Mouse (Mus musculus) heart, adult 9 months (tissue): Measurements from ENCODE around the gene Prr12.
"Not testable (repeated sequence)": the region's sequence is repeated elsewhere in the genome, so short reads cannot be mapped to it uniquely, and the experiment has no call there.

Source experiments
- DNase-seq, 2 experiments: peaks; one replicate each; pipeline ENCODE4 v3.0.0; 2022; ENCODE audit warnings: low spot score in 2 of 2

Gene Prr12

GRCm38 (mm10) chr7:45024281-45025248 is 28.1 kb downstream of the Prr12 start:
- DNase-seq = no peak

GRCm38 (mm10) chr7:45023711-45024110 is 29.0 kb downstream of the Prr12 start:
- not testable (repeated sequence) for DNase-seq

GRCm38 (mm10) chr7:45020225-45020624 is 32.5 kb downstream of the Prr12 start:
- DNase-seq = no peak

GRCm38 (mm10) chr7:45019031-45019571 is 33.6 kb downstream of the Prr12 start:
- peak; percentile 92 for DNase-seq

- DNase-seq = peak; percentile 99
Observed at GRCm38 (mm10) chr7:45017242-45018061, 35.2 kb downstream of the Prr12 start, which contains the start of gene Rras. Gene Rras (plus strand): TSS chr7:45017961.

- DNase-seq = no peak
Observed at GRCm38 (mm10) chr7:45016761-45017160, 35.9 kb downstream of the Prr12 start.

GRCm38 (mm10) chr7:45015957-45016612 is 36.6 kb downstream of the Prr12 start, which contains the start of gene Scaf1:
Gene Scaf1 (minus strand): TSS chr7:45016363.
- DNase-seq = peak; percentile 100

- no peak for DNase-seq
Observed at GRCm38 (mm10) chr7:45015344-45015956, 37.2 kb downstream of the Prr12 start.

GRCm38 (mm10) chr7:45014096-45014451 is 38.6 kb downstream of the Prr12 start:
- no peak for DNase-seq

GRCm38 (mm10) chr7:45013366-45014095 is 39.1 kb downstream of the Prr12 start:
- DNase-seq = no peak

GRCm38 (mm10) chr7:45012824-45013223 is 39.9 kb downstream of the Prr12 start:
- no peak for DNase-seq

GRCm38 (mm10) chr7:45012011-45012410 is 40.7 kb downstream of the Prr12 start:
- no peak for DNase-seq

- no peak for DNase-seq
Observed at GRCm38 (mm10) chr7:45008411-45008810, 44.3 kb downstream of the Prr12 start.

- no peak for DNase-seq
Observed at GRCm38 (mm10) chr7:45007846-45008245, 44.8 kb downstream of the Prr12 start.

GRCm38 (mm10) chr7:45007141-45007540 is 45.5 kb downstream of the Prr12 start:
- no peak for DNase-seq

GRCm38 (mm10) chr7:45006503-45006902 is 46.2 kb downstream of the Prr12 start:
- DNase-seq = no peak

GRCm38 (mm10) chr7:45005321-45005992 is 47.2 kb downstream of the Prr12 start:
- no peak for DNase-seq

- no peak for DNase-seq
Observed at GRCm38 (mm10) chr7:45004546-45004945, 48.1 kb downstream of the Prr12 start.

- no peak for DNase-seq
Observed at GRCm38 (mm10) chr7:45002440-45002839, 50.2 kb downstream of the Prr12 start.
